Mouse (Mus musculus): ENCODE data around the gene Acsl5.
A peak's percentile ranks its signal among the peaks of the same experiment; 100 is the strongest.

Gene Acsl5

GRCm38 (mm10) chr19:55251383-55252124, at the start of gene Acsl5:
TSS of gene Acsl5 (plus strand) at chr19:55251938.
- no peak for DNase-seq

GRCm38 (mm10) chr19:55206482-55207138, 45.1 kb upstream of the Acsl5 start:
- no peak for DNase-seq

GRCm38 (mm10) chr19:55207205-55207604, 44.5 kb upstream of the Acsl5 start:
- DNase-seq, result no peak

GRCm38 (mm10) chr19:55207746-55208538, 43.8 kb upstream of the Acsl5 start:
- DNase-seq, result no peak

GRCm38 (mm10) chr19:55208654-55209053, 43.1 kb upstream of the Acsl5 start:
- DNase-seq, result no peak

- no peak for DNase-seq
Observed at GRCm38 (mm10) chr19:55209084-55209483, 42.7 kb upstream of the Acsl5 start.

- DNase-seq, result no peak
Observed at GRCm38 (mm10) chr19:55211698-55212097, 40.0 kb upstream of the Acsl5 start.

GRCm38 (mm10) chr19:55213617-55214340, 38.0 kb upstream of the Acsl5 start:
- no peak for DNase-seq

- no peak for DNase-seq
Observed at GRCm38 (mm10) chr19:55216876-55217275, 34.9 kb upstream of the Acsl5 start.

GRCm38 (mm10) chr19:55217365-55217764, 34.4 kb upstream of the Acsl5 start:
- DNase-seq, result peak; percentile 77

- peak; percentile 80 for DNase-seq
Observed at GRCm38 (mm10) chr19:55218192-55218739, 33.5 kb upstream of the Acsl5 start.

- no peak for DNase-seq
Observed at GRCm38 (mm10) chr19:55218741-55219221, 33.0 kb upstream of the Acsl5 start.

- DNase-seq, result no peak
Observed at GRCm38 (mm10) chr19:55219359-55219758, 32.4 kb upstream of the Acsl5 start.

- peak; percentile 55 for DNase-seq
Observed at GRCm38 (mm10) chr19:55221208-55221607, 30.5 kb upstream of the Acsl5 start.

- no peak for DNase-seq
Observed at GRCm38 (mm10) chr19:55222268-55222667, 29.5 kb upstream of the Acsl5 start.

- DNase-seq, result no peak
Observed at GRCm38 (mm10) chr19:55226621-55227020, 25.1 kb upstream of the Acsl5 start.

- DNase-seq, result no peak
Observed at GRCm38 (mm10) chr19:55227135-55227534, 24.6 kb upstream of the Acsl5 start.

- no peak for DNase-seq
Observed at GRCm38 (mm10) chr19:55231081-55231480, 20.7 kb upstream of the Acsl5 start.

GRCm38 (mm10) chr19:55232136-55232535, 19.6 kb upstream of the Acsl5 start:
- DNase-seq, result no peak

- DNase-seq, result no peak
Observed at GRCm38 (mm10) chr19:55236026-55236425, 15.7 kb upstream of the Acsl5 start.

- DNase-seq, result peak; percentile 47
Observed at GRCm38 (mm10) chr19:55236564-55236963, 15.2 kb upstream of the Acsl5 start.

GRCm38 (mm10) chr19:55239766-55240426, 11.8 kb upstream of the Acsl5 start:
- no peak for DNase-seq

All from right cerebral cortex, postnatal 25 days (tissue).